Mouse (Mus musculus) urinary bladder, adult 2 months (tissue): ENCODE data around the gene Hs3st2. TPM values are rescaled to one million over a fixed set of nuclear protein-coding genes. Genes with fewer than 3 reads are reported as not detected.
"Not testable (repeated sequence)": the region's sequence is repeated elsewhere in the genome, so short reads cannot be mapped to it uniquely, and the experiment has no call there.

Experiments
- DNase-seq: peaks from one replicate; pipeline ENCODE4 v3.0.0; 2022; ENCODE audit warnings: low spot score
- polyA plus RNA-seq: library from polyadenylated mRNA; depleted of rRNA; stranded (reverse); fragments of >200 nt; gene quantifications from 2 replicates; pipeline ENCODE4 v1.2.3, GENCODE M21; 2012; rRNA removed

Hs3st2 gene
- 0.10 TPM in 1 of 2 replicates, not detected in the other for polyA plus RNA-seq

DNA sequence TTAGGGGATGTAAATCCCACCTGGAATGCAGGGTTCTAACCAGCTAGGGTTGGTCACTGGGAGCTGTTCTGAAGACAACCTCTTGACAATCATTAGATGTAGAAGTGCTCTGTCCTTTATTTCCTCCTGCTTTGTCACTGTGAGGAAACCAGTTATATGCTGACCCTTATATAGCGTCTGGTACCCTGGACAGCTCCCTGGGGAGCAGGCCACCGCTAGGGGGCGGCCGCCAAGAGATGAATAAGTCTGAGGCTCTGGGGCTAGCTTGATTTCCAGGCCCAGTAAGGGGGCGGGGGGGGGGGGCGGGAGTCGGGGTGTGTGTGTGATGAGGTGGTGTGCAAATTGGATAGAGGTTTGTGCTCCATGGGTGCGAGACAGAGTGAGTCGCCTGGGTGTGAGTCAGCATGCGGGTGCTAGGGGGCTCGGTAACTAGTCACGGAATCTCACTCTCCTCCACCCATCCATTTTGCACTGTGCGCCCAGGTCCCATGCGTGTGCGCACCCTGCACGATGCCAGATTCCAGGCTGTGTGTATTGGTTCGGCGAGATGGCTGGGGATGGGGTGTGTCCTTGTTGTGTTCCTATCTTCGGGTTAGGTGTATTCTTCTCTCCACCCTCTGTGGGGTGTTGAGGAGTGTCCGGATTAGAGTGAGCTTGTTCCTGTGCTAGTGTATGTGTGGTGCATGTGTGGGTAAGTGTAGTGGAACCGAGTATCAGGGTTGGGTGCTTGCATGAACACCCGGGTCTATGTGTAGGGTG is at the start of gene Hs3st2:
TSS of gene Hs3st2 (plus strand) at position 635 of the 759 bp plus-strand sequence.
- DNase-seq, result no peak

- DNase-seq, result no peak
These were observed 43.2 kb upstream of the Hs3st2 start for GRCm38 (mm10) chr7:121348284-121348963.

DNA sequence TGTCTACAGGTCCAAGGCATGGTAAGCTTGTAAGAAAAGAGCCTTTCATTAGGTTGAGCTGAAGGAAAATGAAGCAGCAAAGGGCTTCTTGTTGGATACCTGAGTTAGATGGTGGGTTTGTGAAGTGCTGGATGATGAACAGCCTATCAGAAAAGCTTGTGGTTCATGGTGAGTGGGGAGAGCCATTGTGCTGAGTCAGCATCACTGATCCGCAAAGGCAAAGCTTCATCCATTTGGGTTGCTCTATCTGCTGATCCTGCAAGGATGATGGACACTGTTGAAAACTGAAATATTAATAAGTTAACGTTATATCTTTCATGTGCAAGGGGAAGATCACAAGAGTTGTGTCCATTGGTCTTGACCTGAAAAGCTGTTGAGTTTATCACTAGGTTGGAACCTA is 40.0 kb upstream of the Hs3st2 start:
- DNase-seq, result no peak

GRCm38 (mm10) chr7:121361448-121361847 is 30.2 kb upstream of the Hs3st2 start:
- DNase-seq, result not testable (repeated sequence)

DNA sequence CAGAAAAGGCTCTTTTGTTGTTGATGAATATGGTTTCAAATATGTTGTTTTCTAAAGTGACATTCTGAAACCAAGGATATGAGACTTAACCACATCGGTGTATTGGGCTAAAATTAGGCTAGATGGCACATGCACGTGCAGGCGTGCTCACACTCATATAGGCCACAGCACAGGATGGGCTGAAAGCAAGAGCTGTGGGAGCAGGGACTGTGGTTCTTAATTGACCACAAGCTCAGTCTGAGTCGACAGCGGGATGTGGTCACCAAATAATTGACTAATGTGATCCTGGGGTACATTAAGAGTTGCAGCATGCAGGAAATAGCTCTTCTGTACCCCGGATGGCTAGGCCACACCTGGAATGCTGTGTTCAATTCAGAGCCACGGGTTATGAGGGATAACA is 26.1 kb upstream of the Hs3st2 start:
- no peak for DNase-seq

DNA sequence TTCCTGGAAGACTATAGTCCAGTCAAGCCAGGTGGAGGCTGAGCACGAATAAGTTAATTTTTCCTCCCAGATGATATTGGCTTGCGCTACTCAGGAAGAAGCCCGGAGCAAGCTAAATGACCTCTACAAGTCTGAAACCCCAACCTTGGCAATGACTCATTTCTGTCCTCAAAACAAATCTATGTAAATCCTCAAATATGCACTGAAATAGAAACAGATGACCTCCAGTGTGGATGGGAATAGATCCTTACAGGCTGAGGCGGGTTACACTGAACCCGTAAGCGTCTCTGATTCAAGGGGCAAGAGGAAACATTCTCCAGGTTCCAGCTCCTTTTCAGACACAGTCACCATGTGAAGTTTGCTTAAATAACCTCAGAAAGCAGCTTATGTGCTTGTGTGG is 24.5 kb upstream of the Hs3st2 start:
- DNase-seq, result no peak

GRCm38 (mm10) chr7:121371990-121372389 is 19.7 kb upstream of the Hs3st2 start:
- no peak for DNase-seq

- no peak for DNase-seq
These were observed 16.2 kb upstream of the Hs3st2 start for GRCm38 (mm10) chr7:121375456-121375855.

- DNase-seq, result no peak
These were observed 12.7 kb upstream of the Hs3st2 start for GRCm38 (mm10) chr7:121378942-121379341.

GRCm38 (mm10) chr7:121391984-121392739 is 503 bp downstream of the Hs3st2 start:
- DNase-seq, result no peak

- no peak for DNase-seq
These were observed 1.0 kb downstream of the Hs3st2 start for GRCm38 (mm10) chr7:121392740-121392993.

DNA sequence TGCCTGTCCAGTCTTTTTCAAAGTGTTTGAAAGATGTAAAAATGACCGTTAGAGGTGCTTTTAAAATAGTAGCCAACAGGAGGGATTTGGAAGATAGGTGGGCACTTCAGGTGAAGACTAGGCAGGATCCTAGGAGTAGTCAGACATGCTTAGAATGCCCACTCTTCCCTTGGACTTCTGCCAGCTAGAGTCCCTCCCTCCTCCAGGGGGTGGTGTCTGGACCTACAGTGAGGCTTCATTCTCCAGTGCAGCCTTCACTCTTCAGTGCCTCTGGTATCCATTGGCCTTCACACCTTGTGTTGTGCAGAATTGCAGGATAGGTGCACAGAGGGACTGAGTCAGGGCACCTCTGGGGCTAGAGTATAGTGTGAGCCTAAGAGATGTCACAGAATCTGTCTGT is 2.2 kb downstream of the Hs3st2 start:
- no peak for DNase-seq

- no peak for DNase-seq
These were observed 3.2 kb downstream of the Hs3st2 start for GRCm38 (mm10) chr7:121394875-121395274.

- no peak for DNase-seq
These were observed 19.3 kb downstream of the Hs3st2 start for GRCm38 (mm10) chr7:121410716-121411506.

DNA sequence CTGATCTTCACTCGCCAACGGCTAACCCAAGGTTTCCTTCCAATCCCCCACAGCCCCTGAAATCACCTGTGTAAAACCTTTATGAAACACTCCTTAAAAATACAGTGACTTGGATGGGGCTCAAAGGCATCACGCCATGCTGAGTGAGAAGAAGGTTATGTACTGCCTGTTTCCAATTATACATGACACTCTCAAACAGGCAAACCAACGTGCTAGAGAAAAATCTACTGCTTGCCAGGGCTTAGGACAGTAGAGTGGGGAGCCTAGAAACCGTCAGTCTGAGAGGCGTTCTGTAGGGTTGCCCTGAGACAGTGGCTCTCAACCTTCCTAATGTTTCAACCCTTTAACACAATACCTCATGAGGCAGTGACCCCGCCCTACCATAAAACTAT is 19.8 kb downstream of the Hs3st2 start:
- DNase-seq, result no peak

DNA sequence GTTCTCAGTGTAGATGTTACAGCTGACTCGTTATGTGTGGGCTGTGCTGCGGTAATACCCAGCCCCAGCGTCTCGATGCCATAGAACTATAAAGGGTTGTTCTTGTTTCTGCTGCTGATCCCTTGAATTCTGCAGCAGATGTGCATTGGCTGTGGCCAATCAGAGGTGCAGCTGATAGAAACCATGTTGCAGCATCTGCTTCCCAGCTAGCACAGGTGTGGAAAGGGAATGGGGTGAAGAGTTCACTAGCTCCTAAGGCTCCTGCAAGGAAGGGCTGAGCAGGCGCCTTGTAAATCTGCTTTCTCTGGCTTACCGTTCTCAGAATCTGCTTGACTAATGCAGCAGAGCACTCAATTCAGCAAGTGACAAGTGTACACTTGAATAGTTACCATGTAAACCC is 45.2 kb downstream of the Hs3st2 start:
- no peak for DNase-seq

DNA sequence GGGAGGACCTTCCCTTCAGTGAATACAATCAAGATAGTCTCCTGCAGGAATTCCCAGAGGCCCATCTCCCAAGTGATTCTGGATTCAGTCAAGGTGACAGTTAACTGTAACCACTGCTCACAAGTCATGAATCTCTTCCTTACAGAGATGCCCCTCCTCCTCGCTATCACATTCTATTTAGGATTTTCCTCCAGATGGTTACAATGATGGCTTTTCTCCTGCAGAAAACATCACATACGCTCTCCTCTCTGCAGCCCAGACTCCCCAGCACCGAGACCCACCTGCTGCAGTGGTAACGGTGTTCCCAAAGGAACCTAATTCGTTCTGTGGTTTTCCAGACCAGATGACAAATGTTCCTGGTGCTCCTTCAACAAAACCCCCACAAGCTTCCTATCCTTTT is 49.5 kb downstream of the Hs3st2 start:
- DNase-seq, result no peak

GRCm38 (mm10) chr7:121444336-121444735 is 52.7 kb downstream of the Hs3st2 start:
- DNase-seq, result no peak

DNA sequence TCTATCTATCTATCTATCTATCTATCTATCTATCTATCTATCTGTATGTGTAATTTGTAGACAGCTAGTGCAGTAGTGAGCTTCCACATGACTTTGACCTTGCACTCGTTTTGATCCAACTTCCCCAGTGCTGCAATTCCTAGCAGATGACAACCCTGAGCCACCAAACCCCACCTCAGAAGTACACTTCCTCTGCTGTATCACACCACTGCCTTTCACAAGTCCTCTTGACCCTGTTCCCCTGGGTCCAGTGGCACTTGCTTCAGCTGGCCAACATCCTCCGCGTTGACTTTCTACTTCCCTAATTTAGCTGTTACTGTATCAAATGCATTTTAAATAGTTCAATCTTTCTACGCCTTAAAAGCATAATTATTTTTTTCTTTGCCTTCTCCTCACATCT is 54.6 kb downstream of the Hs3st2 start:
- DNase-seq, result no peak

GRCm38 (mm10) chr7:121450951-121451843 is 59.5 kb downstream of the Hs3st2 start:
- no peak for DNase-seq

DNA sequence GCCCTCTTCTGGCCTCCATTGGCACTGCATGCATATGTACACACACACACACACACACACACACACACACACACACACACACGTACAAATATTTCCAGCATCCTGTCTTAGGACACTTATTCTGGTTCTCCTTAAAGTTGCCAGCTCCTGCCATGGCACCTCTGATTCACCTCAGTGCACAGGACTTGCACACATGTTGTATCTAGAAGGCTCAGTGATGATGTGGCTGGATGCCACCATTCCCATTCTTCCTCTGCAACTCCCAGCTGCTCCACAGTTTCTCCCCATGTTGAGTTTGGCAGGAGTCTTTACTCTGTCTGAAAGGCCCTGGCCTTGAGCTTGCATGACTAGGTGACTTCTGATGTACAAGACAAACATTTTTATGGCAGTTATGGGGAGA is 65.1 kb downstream of the Hs3st2 start:
- DNase-seq, result no peak
